Mouse (Mus musculus): ENCODE measurements around the gene Fgf22.

The Fgf22 gene

GRCm38 (mm10) chr10:79754856-79755516 lies at the start of gene Fgf22:
Fgf22 (plus strand) TSS chr10:79755076.
- peak in 1 of 2 experiments; percentile 38 for DNase-seq

GRCm38 (mm10) chr10:79705951-79706350 lies 48.9 kb upstream of the Fgf22 start:
- DNase-seq = peak in 1 of 2 experiments; percentile 11

- peak in 1 of 2 experiments; percentile 5 for DNase-seq
These were observed 48.3 kb upstream of the Fgf22 start for GRCm38 (mm10) chr10:79706406-79707094.

- DNase-seq = no peak
These were observed 47.7 kb upstream of the Fgf22 start for GRCm38 (mm10) chr10:79707162-79707561.

GRCm38 (mm10) chr10:79707759-79708158 lies 47.1 kb upstream of the Fgf22 start:
- no peak for DNase-seq

GRCm38 (mm10) chr10:79708668-79709067 lies 46.2 kb upstream of the Fgf22 start:
- DNase-seq = no peak

- no peak for DNase-seq
These were observed 45.6 kb upstream of the Fgf22 start for GRCm38 (mm10) chr10:79709307-79709706.

GRCm38 (mm10) chr10:79712029-79712428 lies 42.8 kb upstream of the Fgf22 start:
- no peak for DNase-seq

- DNase-seq = peak; percentile 68 to 71
These were observed 42.3 kb upstream of the Fgf22 start for GRCm38 (mm10) chr10:79712499-79713126.

GRCm38 (mm10) chr10:79713163-79713562 lies 41.7 kb upstream of the Fgf22 start:
- no peak for DNase-seq

GRCm38 (mm10) chr10:79714996-79715395 lies 39.9 kb upstream of the Fgf22 start:
- no peak for DNase-seq

- no peak for DNase-seq
These were observed 38.5 kb upstream of the Fgf22 start, which contains the start of gene Hcn2 for GRCm38 (mm10) chr10:79716254-79716987. Hcn2 (plus strand) TSS chr10:79716634.

GRCm38 (mm10) chr10:79716988-79717355 lies 37.9 kb upstream of the Fgf22 start:
- DNase-seq = no peak

- DNase-seq = peak; percentile 35 to 48
These were observed 37.1 kb upstream of the Fgf22 start for GRCm38 (mm10) chr10:79717640-79718357.

GRCm38 (mm10) chr10:79721089-79721488 lies 33.8 kb upstream of the Fgf22 start:
- no peak for DNase-seq

GRCm38 (mm10) chr10:79723047-79723446 lies 31.8 kb upstream of the Fgf22 start:
- no peak for DNase-seq

- DNase-seq = no peak
These were observed 31.2 kb upstream of the Fgf22 start for GRCm38 (mm10) chr10:79723692-79724091.

- peak; percentile 58 to 63 for DNase-seq
These were observed 28.8 kb upstream of the Fgf22 start for GRCm38 (mm10) chr10:79726090-79726489.

- DNase-seq = no peak
These were observed 26.3 kb upstream of the Fgf22 start for GRCm38 (mm10) chr10:79728323-79729249.

- DNase-seq = no peak
These were observed 25.4 kb upstream of the Fgf22 start for GRCm38 (mm10) chr10:79729357-79729965.

- DNase-seq = peak; percentile 50 to 61
These were observed 22.4 kb upstream of the Fgf22 start for GRCm38 (mm10) chr10:79732500-79732899.
